Mouse (Mus musculus): ENCODE measurements around the gene Ccdc92b. TPM values are rescaled to one million over a fixed set of nuclear protein-coding genes. Genes with fewer than 3 reads are reported as not detected.

The Ccdc92b gene
- polyA plus RNA-seq, 1 experiment = 8.2 TPM

DNA sequence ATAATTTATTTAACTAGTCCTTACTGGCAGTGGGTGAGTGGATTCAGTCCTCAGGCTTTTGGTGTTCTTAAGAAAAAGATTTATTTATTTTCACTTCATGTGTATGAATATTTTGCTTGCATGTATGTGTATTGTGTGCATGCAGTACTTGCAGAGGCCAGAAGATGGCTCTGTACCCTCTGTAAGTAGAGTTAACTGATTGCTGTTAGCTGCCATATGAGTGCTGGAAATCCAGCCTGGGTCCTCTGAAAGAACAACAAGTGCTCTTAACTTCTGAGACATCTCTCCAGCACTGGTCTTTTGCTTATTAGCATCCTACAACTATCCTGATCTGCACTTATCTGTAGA lies 21.4 kb upstream of the Ccdc92b start:
- TF ChIP-seq POLR2A (IDR thresholded peaks at IDR 0.05; ENCODE audit: borderline replicate concordance, control insufficient read depth, low read depth, low read length) (no peak), CTCF (IDR thresholded peaks at IDR 0.05; ENCODE audit: control insufficient read depth, insufficient read depth, low read length) (no peak)
- Histone ChIP-seq H3K27ac (ENCODE audit: control insufficient read depth, insufficient read depth, low read depth, low read length, poor library complexity) (no peak overlapping the region), H3K4me1 (ENCODE audit: control insufficient read depth, insufficient read depth, low read length) (no peaks in the 10 kb centered on the region), H3K4me3 (replicated peaks; ENCODE audit: control insufficient read depth, low read depth, low read length) (no peak overlapping the region)

DNA sequence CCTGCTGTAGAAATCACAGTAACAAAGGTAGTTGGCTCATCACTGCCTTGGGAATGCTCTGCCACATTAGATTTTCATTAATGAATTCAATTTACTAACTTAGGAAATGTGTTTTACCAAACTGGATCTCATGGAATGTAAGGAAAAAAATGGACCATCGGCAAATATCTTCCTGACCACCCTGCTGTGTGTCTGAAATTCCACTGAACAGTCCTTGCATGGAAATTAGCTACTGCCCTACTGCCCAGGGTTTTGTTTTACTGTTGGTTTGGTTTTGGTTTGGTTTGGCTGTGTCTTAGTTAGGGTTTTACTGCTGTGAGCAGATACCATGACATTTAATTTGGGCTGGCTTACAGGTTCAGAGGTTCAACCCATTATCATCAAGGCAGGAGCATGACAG lies 17.1 kb upstream of the Ccdc92b start:
- 89% methylated on average over 1 of the region's 1 CpGs for WGBS
- TF ChIP-seq CTCF (IDR thresholded peaks at IDR 0.05; ENCODE audit: control insufficient read depth, insufficient read depth, low read length) = no peak
- TF ChIP-seq POLR2A (IDR thresholded peaks at IDR 0.05; ENCODE audit: borderline replicate concordance, control insufficient read depth, low read depth, low read length) = no peak
- H3K27ac ChIP-seq (ENCODE audit: control insufficient read depth, insufficient read depth, low read depth, low read length, poor library complexity) = no peak overlapping the region
- H3K4me3 ChIP-seq (replicated peaks; ENCODE audit: control insufficient read depth, low read depth, low read length) = no peak overlapping the region
- H3K4me1 ChIP-seq (ENCODE audit: control insufficient read depth, insufficient read depth, low read length) = no peaks in the 10 kb centered on the region

DNA sequence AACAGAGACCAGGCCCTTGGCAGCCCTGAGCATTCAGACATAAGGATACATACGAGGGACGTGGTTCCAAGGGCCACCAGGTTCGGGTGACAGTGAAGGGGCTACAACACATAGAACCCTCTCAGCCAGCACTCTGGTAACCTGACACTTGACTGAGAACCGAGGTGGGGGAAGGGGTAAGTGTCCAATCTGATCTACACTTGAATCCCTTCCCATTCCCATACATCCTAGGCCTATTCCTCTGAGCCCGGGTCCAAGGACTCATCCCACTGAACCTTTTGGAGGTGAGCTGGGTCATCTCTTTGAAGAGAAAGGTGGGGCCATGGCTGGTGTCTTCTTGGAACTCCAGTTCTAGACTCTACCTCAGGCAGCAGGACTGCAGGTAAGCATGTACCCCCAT lies 9.3 kb upstream of the Ccdc92b start:
- Histone ChIP-seq H3K27ac (ENCODE audit: control insufficient read depth, insufficient read depth, low read depth, low read length, poor library complexity) (no peak overlapping the region; the same call in 1 of the 2 replicates), H3K4me1 (ENCODE audit: control insufficient read depth, insufficient read depth, low read length) (no peaks in the 10 kb centered on the region), H3K4me3 (replicated peaks; ENCODE audit: control insufficient read depth, low read depth, low read length) (no peak overlapping the region)
- WGBS = 36% methylated on average over 5 of the region's 5 CpGs
- TF ChIP-seq POLR2A (IDR thresholded peaks at IDR 0.05; ENCODE audit: borderline replicate concordance, control insufficient read depth, low read depth, low read length) (no peak), CTCF (IDR thresholded peaks at IDR 0.05; ENCODE audit: control insufficient read depth, insufficient read depth, low read length) (no peak)

DNA sequence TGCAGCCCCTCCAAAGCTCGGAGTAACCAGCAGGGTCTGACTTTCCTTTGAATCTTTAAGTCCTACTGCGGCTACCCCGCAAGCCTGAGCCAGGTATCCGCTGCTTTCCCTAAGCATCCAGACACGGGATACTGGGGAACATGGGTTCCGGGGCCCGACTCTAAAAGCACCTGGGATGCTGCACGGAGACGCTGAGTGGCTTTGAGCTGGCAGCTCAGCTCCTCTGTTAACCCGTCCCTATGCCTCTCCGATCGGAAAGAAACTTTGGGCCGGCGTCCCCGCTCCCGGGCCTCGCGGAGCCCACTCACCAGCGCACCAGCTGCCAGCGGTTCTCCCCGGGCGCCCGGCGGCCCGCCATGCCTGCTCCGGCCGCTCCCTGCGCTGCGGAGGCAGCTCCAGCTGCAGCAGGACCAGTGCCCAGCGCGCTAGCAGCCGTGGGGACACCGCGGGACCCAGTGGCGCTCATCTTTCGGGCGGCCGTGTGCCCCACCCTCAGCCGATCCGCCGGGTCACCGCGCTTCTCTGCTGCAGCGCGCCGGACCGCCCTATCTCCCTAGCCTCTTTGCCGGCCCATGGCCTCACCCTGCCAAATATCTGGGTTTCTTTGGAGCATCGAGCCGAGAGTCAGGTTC lies 8.7 kb upstream of the Ccdc92b start, which contains the start of gene Rap1gap2:
TSS of gene Rap1gap2 (minus strand) at position 371 of the 632 bp plus-strand sequence.
- WGBS = 3% methylated on average over 50 of the region's 50 CpGs

DNA sequence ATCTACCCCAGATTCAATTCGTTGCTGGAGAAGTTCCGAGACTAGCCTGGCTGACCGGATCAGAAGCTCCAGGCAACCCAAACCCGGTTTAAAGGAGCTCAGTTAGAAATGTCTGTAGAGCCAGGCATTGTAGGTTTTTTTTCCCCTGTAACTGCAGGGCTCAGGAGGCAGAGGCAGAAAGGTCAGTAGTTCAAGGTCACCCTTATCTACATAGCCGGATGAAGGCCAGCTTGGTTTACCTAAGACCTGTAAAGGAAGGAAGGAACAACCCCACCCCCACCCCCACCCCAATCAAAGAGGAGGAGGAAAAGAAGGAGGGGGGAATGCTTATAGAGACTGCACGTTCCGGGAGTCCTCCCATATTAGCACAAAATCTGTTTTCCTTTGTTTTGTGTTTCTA lies 8.0 kb upstream of the Ccdc92b start:
- H3K4me3 ChIP-seq (replicated peaks; ENCODE audit: control insufficient read depth, low read depth, low read length) = no peak overlapping the region
- no peak overlapping the region for H3K27ac ChIP-seq (ENCODE audit: control insufficient read depth, insufficient read depth, low read depth, low read length, poor library complexity)
- no peaks in the 10 kb centered on the region; the same call in 1 of the 2 replicates for H3K4me1 ChIP-seq (ENCODE audit: control insufficient read depth, insufficient read depth, low read length)
- no peak for TF ChIP-seq POLR2A (IDR thresholded peaks at IDR 0.05; ENCODE audit: borderline replicate concordance, control insufficient read depth, low read depth, low read length)
- TF ChIP-seq CTCF (IDR thresholded peaks at IDR 0.05; ENCODE audit: control insufficient read depth, insufficient read depth, low read length) = no peak
- WGBS = 15% methylated on average over 7 of the region's 7 CpGs

More for the DNA sequence above, 8.7 kb upstream of the Ccdc92b start, which contains the start of gene Rap1gap2:
- Histone ChIP-seq H3K27ac (ENCODE audit: control insufficient read depth, insufficient read depth, low read depth, low read length, poor library complexity) (no peak within 1 kb of the TSS; the same call in 1 of the 2 replicates), H3K4me3 (replicated peaks; ENCODE audit: control insufficient read depth, low read depth, low read length) (no peak within 1 kb of the TSS), H3K4me1 (ENCODE audit: control insufficient read depth, insufficient read depth, low read length) (no peaks in the 10 kb centered on the region; the same call in 1 of the 2 replicates)
- TF ChIP-seq CTCF (IDR thresholded peaks at IDR 0.05; ENCODE audit: control insufficient read depth, insufficient read depth, low read length) = no peak
- TF ChIP-seq POLR2A (IDR thresholded peaks at IDR 0.05; ENCODE audit: borderline replicate concordance, control insufficient read depth, low read depth, low read length) = no peak

DNA sequence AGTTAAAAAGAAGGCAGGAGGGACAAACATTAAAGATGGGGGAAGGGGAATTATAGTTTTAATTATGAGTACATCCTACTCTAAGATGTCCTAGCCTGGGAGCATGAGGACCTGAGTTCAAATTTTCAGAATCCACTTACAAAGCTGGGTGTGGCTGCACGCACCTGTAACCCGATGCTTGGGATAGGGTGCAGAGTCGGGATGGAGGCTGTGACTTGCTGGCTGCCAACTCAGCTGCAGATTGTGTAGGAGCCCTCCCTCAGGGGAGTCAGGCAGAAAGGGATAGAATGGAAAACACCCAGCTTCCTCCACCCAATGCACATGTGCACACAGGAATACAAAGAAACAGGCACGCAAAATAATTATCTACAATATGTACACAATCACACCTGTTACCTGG lies 6.0 kb upstream of the Ccdc92b start:
- TF ChIP-seq POLR2A (IDR thresholded peaks at IDR 0.05; ENCODE audit: borderline replicate concordance, control insufficient read depth, low read depth, low read length) (no peak), CTCF (IDR thresholded peaks at IDR 0.05; ENCODE audit: control insufficient read depth, insufficient read depth, low read length) (no peak)
- Histone ChIP-seq H3K27ac (ENCODE audit: control insufficient read depth, insufficient read depth, low read depth, low read length, poor library complexity) (no peak overlapping the region), H3K4me1 (ENCODE audit: control insufficient read depth, insufficient read depth, low read length) (no peaks in the 10 kb centered on the region; the same call in 1 of the 2 replicates), H3K4me3 (replicated peaks; ENCODE audit: control insufficient read depth, low read depth, low read length) (no peak overlapping the region)
- 62% methylated on average over 4 of the region's 4 CpGs for WGBS

DNA sequence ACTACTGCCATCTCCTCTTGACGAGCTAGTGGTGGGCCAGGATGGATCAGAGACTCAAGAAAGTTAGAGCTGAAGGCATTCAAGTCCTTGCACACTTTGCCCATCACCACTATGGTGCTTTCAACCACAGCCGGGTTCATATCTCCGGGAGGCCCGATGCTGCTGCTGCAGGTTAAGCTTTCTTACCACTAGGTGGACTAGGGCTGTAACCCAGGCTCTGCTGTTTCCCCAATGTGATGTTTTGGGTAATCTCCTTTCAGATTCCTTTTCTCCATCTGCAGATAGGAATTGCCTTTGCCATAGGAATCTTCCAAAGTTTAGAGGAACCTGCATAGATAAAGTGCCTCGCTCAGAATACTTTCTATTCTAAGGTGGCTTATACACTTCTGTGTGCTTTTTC lies 3.8 kb upstream of the Ccdc92b start:
- no peak for TF ChIP-seq CTCF (IDR thresholded peaks at IDR 0.05; ENCODE audit: control insufficient read depth, insufficient read depth, low read length)
- 46% methylated on average over 5 of the region's 5 CpGs for WGBS
- Histone ChIP-seq H3K27ac (ENCODE audit: control insufficient read depth, insufficient read depth, low read depth, low read length, poor library complexity) (no peak overlapping the region), H3K4me1 (ENCODE audit: control insufficient read depth, insufficient read depth, low read length) (no peaks in the 10 kb centered on the region; the same call in 1 of the 2 replicates), H3K4me3 (replicated peaks; ENCODE audit: control insufficient read depth, low read depth, low read length) (no peak overlapping the region)

DNA sequence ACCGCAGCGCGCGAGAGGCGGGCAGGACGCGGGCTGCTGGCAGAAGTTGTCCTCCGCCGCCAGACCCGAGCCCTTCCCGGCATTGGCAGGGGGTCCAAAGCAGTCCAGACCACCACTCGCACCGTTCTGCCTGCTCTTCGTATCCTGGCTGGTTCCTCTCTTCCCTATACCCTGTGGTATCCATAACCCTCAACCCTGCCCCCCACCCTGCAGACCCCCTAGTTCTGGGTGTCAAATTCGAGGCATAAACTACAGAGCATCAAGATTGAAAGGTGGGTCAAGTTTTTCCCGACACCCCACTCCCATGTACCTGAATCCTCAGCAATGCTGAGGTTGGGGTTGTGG lies 523 bp downstream of the Ccdc92b start:
- 8% methylated on average over 16 of the region's 16 CpGs for WGBS
- H3K4me3 ChIP-seq (replicated peaks; ENCODE audit: control insufficient read depth, low read depth, low read length) = peak overlapping the region; percentile 71
- peaks cover 2% of the 10 kb centered on the region; the same call in 1 of the 2 replicates for H3K4me1 ChIP-seq (ENCODE audit: control insufficient read depth, insufficient read depth, low read length)

More for the DNA sequence above, 523 bp downstream of the Ccdc92b start:
- H3K27ac ChIP-seq (ENCODE audit: control insufficient read depth, insufficient read depth, low read depth, low read length, poor library complexity) = peak overlapping the region; percentile 14; the same call in 1 of the 2 replicates
- TF ChIP-seq POLR2A (IDR thresholded peaks at IDR 0.05; ENCODE audit: borderline replicate concordance, control insufficient read depth, low read depth, low read length) (no peak), CTCF (IDR thresholded peaks at IDR 0.05; ENCODE audit: control insufficient read depth, insufficient read depth, low read length) (no peak)
